ENCODE assay signal across 22 mouse cellular contexts in the genomic region with DNA sequence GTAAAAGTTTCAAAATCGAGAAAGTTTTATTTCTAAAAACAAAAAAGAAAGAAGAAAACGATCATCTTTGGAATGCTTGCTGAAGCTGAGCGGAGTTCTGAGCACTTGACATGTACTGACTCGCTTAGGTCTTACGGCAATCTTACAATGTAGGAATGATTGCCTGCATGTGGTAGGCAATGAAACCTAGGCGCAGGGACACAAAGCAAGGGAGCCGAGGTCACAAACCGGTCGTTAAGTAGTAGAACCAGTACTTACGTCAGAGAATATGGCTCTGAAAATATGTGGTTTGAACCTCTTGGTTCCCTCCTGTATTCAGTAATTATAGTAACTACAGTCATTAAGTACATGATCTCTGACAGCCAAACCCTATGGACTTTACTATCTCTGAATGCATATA. TPM values are rescaled to one million over a fixed set of nuclear protein-coding genes. Genes with fewer than 3 reads are reported as not detected.
DNase-seq lines count a peak whose midpoint lies in the region; ATAC-seq lines count a peak whose summit lies in the region.
"Had no signal": no experiment of that assay in that cellular context is flagged by ENCODE, and none has a peak within 500 bp of the region (broad histone marks: within the 10 kb centered on the region; RNA-seq: fewer than 3 reads in every experiment).

No protein-coding gene starts in this region.

- peaks cover 1% of the 10 kb centered on the region; the same call in 1 of the 2 replicates for H3K4me1 ChIP-seq in embryonic facial prominence, embryonic 14.5 days (ENCODE audit: control insufficient read depth, insufficient read depth, low read length)
- H3K4me1 ChIP-seq in embryonic facial prominence, embryonic 10.5 days: peaks cover 2% of the 10 kb centered on the region; the same call in 1 of the 2 replicates
- H3K4me1 ChIP-seq in forebrain, embryonic 16.5 days (replicated peaks; ENCODE audit: control insufficient read depth, insufficient read depth, low read length): no peaks in the 10 kb centered on the region

- H3K4me2 ChIP-seq in embryonic facial prominence, embryonic 14.5 days (ENCODE audit: low read depth, low read length): no peak overlapping the region
- H3K4me2 ChIP-seq in forebrain, embryonic 16.5 days (ENCODE audit: low read length): no peak overlapping the region

- H3K27me3 ChIP-seq in embryonic facial prominence, embryonic 14.5 days (replicated peaks; ENCODE audit: control insufficient read depth, insufficient read depth, low read length): no peaks in the 10 kb centered on the region
- H3K27me3 ChIP-seq in embryonic facial prominence, embryonic 10.5 days (replicated peaks; ENCODE audit: low read depth, poor library complexity, severe bottlenecking): no peaks in the 10 kb centered on the region
- no peaks in the 10 kb centered on the region for H3K27me3 ChIP-seq in forebrain, embryonic 16.5 days (replicated peaks; ENCODE audit: control insufficient read depth, insufficient read depth, low read length)
- H3K27me3 ChIP-seq: CH12.LX, Patski had no signal

- no peak for ATAC-seq in embryonic facial prominence, embryonic 14.5 days (ENCODE audit: low read depth)
- ATAC-seq in forebrain, embryonic 16.5 days: no peak
- ATAC-seq: activated CD4-positive, CD25-positive, alpha-beta regulatory T cell, adult 4 months; CD4-positive, CD25-positive, alpha-beta regulatory T cell, adult 4 months; Patski had no signal

- H3K9me3 ChIP-seq in embryonic facial prominence, embryonic 14.5 days (ENCODE audit: control insufficient read depth, low read length): no peaks in the 10 kb centered on the region
- H3K9me3 ChIP-seq in embryonic facial prominence, embryonic 10.5 days: no peaks in the 10 kb centered on the region
- no peaks in the 10 kb centered on the region for H3K9me3 ChIP-seq in forebrain, embryonic 16.5 days (ENCODE audit: control insufficient read depth, low read length)
- H3K9me3 ChIP-seq: G1E had no signal

- no peaks in the 10 kb centered on the region for H3K36me3 ChIP-seq in embryonic facial prominence, embryonic 14.5 days (ENCODE audit: control insufficient read depth, insufficient read depth, low read length)
- H3K36me3 ChIP-seq in embryonic facial prominence, embryonic 10.5 days (replicated peaks): no peaks in the 10 kb centered on the region
- no peaks in the 10 kb centered on the region for H3K36me3 ChIP-seq in forebrain, embryonic 16.5 days (ENCODE audit: control insufficient read depth, insufficient read depth)
- H3K36me3 ChIP-seq: G1E had no signal

- peak; percentile 62 for DNase-seq in embryonic facial prominence, embryonic 14.5 days (ENCODE audit: low spot score)
- DNase-seq in embryonic facial prominence, embryonic 10.5 days (ENCODE audit: low spot score): no peak
- peak; percentile 70 for DNase-seq in fat pad, adult 2 months (ENCODE audit: extremely low read depth, low read depth, low spot score)
- DNase-seq in gonadal fat pad, adult 2 months (ENCODE audit: low read depth): peak; percentile 61
- no peak for DNase-seq in layer of hippocampus, postnatal 25 days (ENCODE audit: extremely low spot score in 1 of 2, low spot score in 1 of 2)
- DNase-seq: adrenal gland, adult 2 months; adrenal gland, adult 8-10 months; adrenal gland, postnatal 10 days; adrenal gland, postnatal 14 days; adrenal gland, postnatal 25 days; adrenal gland, postnatal 36 days; B cell, adult 2 months; cerebellum, adult 11 months; cerebellum, adult 11-12 months; cerebellum, adult 18-20 months had no signal

- H3K9ac ChIP-seq in embryonic facial prominence, embryonic 14.5 days (ENCODE audit: low read depth, low read length): no peak overlapping the region
- H3K9ac ChIP-seq in forebrain, embryonic 16.5 days (replicated peaks; ENCODE audit: low read depth, low read length): no peak overlapping the region

- 70% methylated on average over 10 of the region's 10 CpGs for WGBS in embryonic facial prominence, embryonic 14.5 days
- 88% methylated on average over 10 of the region's 10 CpGs for WGBS in embryonic facial prominence, embryonic 10.5 days
- WGBS in forebrain, embryonic 16.5 days: 90% methylated on average over 10 of the region's 10 CpGs

- no peak overlapping the region for H3K4me3 ChIP-seq in embryonic facial prominence, embryonic 14.5 days (ENCODE audit: low read depth, low read length)
- H3K4me3 ChIP-seq in embryonic facial prominence, embryonic 10.5 days: no peak overlapping the region
- H3K4me3 ChIP-seq in forebrain, embryonic 16.5 days (replicated peaks; ENCODE audit: low read length): no peak overlapping the region

- no peak overlapping the region for H3K27ac ChIP-seq in embryonic facial prominence, embryonic 14.5 days (replicated peaks; ENCODE audit: low read depth, low read length)
- no peak overlapping the region for H3K27ac ChIP-seq in embryonic facial prominence, embryonic 10.5 days (replicated peaks)
- no peak overlapping the region for H3K27ac ChIP-seq in forebrain, embryonic 16.5 days (ENCODE audit: low read length)

RNA-seq across cellular contexts. Expression of a gene that starts 29.4 kb away (rescaled TPM):
- polyA plus RNA-seq in embryonic facial prominence, embryonic 14.5 days (2014; fragmentation: Nextera tagmentation; extraction: Ambion mirVana): 10.1 and 10.4 TPM in 2 replicates
- polyA plus RNA-seq in embryonic facial prominence, embryonic 10.5 days (2016; fragmentation: Nextera tagmentation; extraction: Ambion mirVana): 2.9 and 3.3 TPM in 2 replicates
- 5.3 and 5.5 TPM in 2 replicates for polyA plus RNA-seq in gonadal fat pad, adult 2 months (2012; rRNA removed)
- 2.4 and 3.0 TPM in 2 replicates for polyA plus RNA-seq in forebrain, embryonic 16.5 days (2015; fragmentation: Nextera tagmentation; extraction: Ambion mirVana)
- total RNA-seq in layer of hippocampus, postnatal 25 days (2021): 10 to 100 TPM in 1 of 2 experiments, 1 to 10 TPM in 1; 8.4 to 14.4 TPM
- total RNA-seq: MEL had no signal
- polyA plus RNA-seq: G1E, Patski had no signal

Comparison
In these comparisons a context has a peak if more than half of its experiments do, and no peak if none do; other contexts are left out.
1. DNase-seq: peak in embryonic facial prominence, embryonic 14.5 days (single experiment), fat pad, adult 2 months (single experiment) and gonadal fat pad, adult 2 months (single experiment); none in embryonic facial prominence, embryonic 10.5 days (single experiment) and layer of hippocampus, postnatal 25 days (0 of 2).